Mouse (Mus musculus): Measurements from ENCODE around the gene Itga1.
A peak's percentile ranks its signal among the peaks of the same experiment; 100 is the strongest.

Itga1 gene

GRCm38 (mm10) chr13:115050660-115051559 lies 50.9 kb downstream of the Itga1 start:
- DNase-seq (ENCODE audit: low read depth), result no peak

GRCm38 (mm10) chr13:115042652-115043051 lies 59.1 kb downstream of the Itga1 start:
- DNase-seq (ENCODE audit: low read depth), result no peak

- DNase-seq (ENCODE audit: low read depth), result no peak
Measured at GRCm38 (mm10) chr13:115037304-115037703, 64.5 kb downstream of the Itga1 start.

- no peak for DNase-seq (ENCODE audit: low read depth)
Measured at GRCm38 (mm10) chr13:115035387-115035786, 66.4 kb downstream of the Itga1 start.

GRCm38 (mm10) chr13:115033135-115033534 lies 68.6 kb downstream of the Itga1 start:
- no peak for DNase-seq (ENCODE audit: low read depth)

GRCm38 (mm10) chr13:115031177-115032000 lies 70.4 kb downstream of the Itga1 start:
- DNase-seq (ENCODE audit: low read depth), result no peak

- DNase-seq (ENCODE audit: low read depth), result no peak
Measured at GRCm38 (mm10) chr13:115025394-115025793, 76.4 kb downstream of the Itga1 start.

- no peak for DNase-seq (ENCODE audit: low read depth)
Measured at GRCm38 (mm10) chr13:115022117-115022787, 79.5 kb downstream of the Itga1 start.

- DNase-seq (ENCODE audit: low read depth), result no peak
Measured at GRCm38 (mm10) chr13:115021411-115021810, 80.4 kb downstream of the Itga1 start.

GRCm38 (mm10) chr13:115020727-115021126 lies 81.0 kb downstream of the Itga1 start:
- DNase-seq (ENCODE audit: low read depth), result no peak

GRCm38 (mm10) chr13:115017545-115017944 lies 84.2 kb downstream of the Itga1 start:
- no peak for DNase-seq (ENCODE audit: low read depth)

GRCm38 (mm10) chr13:115011547-115011946 lies 90.2 kb downstream of the Itga1 start:
- DNase-seq (ENCODE audit: low read depth), result no peak

GRCm38 (mm10) chr13:115006213-115006835 lies 95.4 kb downstream of the Itga1 start:
- DNase-seq (ENCODE audit: low read depth), result peak; percentile 13

- no peak for DNase-seq (ENCODE audit: low read depth)
Measured at GRCm38 (mm10) chr13:115005342-115005741, 96.4 kb downstream of the Itga1 start.

GRCm38 (mm10) chr13:115003444-115004053 lies 98.2 kb downstream of the Itga1 start:
- no peak for DNase-seq (ENCODE audit: low read depth)

GRCm38 (mm10) chr13:115002837-115003236 lies 98.9 kb downstream of the Itga1 start:
- DNase-seq (ENCODE audit: low read depth), result no peak

GRCm38 (mm10) chr13:115002155-115002554 lies 99.6 kb downstream of the Itga1 start:
- no peak for DNase-seq (ENCODE audit: low read depth)

- DNase-seq (ENCODE audit: low read depth), result no peak
Measured at GRCm38 (mm10) chr13:114999582-114999981, 102.2 kb downstream of the Itga1 start.

- DNase-seq (ENCODE audit: low read depth), result no peak
Measured at GRCm38 (mm10) chr13:114998100-114998499, 103.7 kb downstream of the Itga1 start.

GRCm38 (mm10) chr13:114992260-114993014 lies 109.3 kb downstream of the Itga1 start:
- no peak for DNase-seq (ENCODE audit: low read depth)

- no peak for DNase-seq (ENCODE audit: low read depth)
Measured at GRCm38 (mm10) chr13:114987668-114988067, 114.1 kb downstream of the Itga1 start.
